Mouse (Mus musculus): ENCODE measurements at regions not wholly inside any gene's neighbourhood (a gene's known extent, or its start where the extent isn't known, plus 50 kb on each side); places are given as distances from the start of the nearest gene placed in this dataset.
A peak's percentile ranks its signal among the peaks of the same experiment; 100 is the strongest.

DNA sequence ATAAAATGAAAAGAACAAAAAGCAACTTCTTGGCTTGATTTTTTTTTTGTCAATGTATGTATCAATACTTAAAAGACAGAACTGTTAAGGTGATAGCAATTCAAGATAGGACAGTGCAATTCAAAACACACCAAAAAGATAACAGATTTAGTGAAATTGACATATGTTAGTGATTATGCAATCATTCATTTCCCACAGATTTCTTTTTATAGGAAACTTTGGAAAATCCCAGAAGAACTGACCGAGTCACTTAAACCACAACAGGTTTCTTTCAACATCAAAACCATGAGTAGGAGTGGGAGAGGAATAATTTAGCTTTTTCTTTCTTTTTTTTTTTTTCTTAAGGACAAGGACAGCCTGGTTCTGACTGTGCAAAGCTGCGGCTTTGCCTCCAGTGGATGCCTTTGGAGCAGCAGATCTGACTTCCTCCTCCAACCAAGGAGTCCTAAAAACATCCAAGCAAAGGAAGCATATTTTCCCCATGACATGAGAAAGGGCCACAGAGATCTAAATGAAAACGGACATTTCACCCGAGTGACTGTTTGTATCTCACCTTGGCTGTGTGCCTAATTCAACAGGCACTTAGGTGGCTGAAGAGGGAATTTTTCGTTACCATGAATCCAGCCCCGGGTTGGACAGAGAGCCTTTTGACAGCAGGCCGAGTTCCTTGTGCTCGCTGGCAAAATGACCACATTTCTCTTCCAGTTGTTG lies 463.8 kb upstream of the Zeb2 start:
- DNase-seq: peak; percentile 23
- Histone ChIP-seq H3K4me3 (ENCODE audit: insufficient read depth, low read depth, low read length) (no peak overlapping the region), H3K4me1 (ENCODE audit: control insufficient read depth, insufficient read depth, low read length) (no peaks in the 10 kb centered on the region), H3K36me3 (ENCODE audit: control insufficient read depth, insufficient read depth, low read length) (no peaks in the 10 kb centered on the region), H3K27me3 (replicated peaks; ENCODE audit: control insufficient read depth, insufficient read depth, low read length) (no peaks in the 10 kb centered on the region), H3K27ac (ENCODE audit: insufficient read depth, low read depth, low read length) (peak overlapping the region; percentile 52; the same call in 1 of the 2 replicates)
- TF ChIP-seq CTCF (conservative IDR thresholded peaks at IDR 0.05; ENCODE audit: insufficient read depth, insufficient read length, low read depth, low read length) (no peak), POLR2A (IDR thresholded peaks at IDR 0.05; ENCODE audit: low read depth, low read length) (no peak)
- 49% methylated on average over 8 of the region's 8 CpGs for WGBS

DNA sequence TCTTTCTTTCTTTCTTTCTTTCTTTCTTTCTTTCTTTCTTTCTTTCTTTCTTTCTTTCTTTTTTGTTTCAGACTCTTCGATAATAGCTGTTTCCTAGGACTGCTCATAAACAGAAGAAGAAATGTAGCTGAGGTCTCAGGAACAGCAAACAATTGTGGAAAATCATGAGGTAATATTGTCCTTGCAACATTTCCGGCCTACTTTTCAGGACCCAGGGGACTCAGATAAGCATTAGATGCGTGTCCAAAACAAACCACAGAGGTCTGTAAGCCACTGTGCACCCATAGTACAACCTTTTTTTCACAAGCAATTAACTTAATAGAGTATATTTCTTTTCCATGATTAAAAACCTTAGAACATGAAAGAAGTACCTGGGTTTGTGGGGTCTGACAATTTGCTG lies 455.7 kb upstream of the Zeb2 start:
- no peaks in the 10 kb centered on the region for H3K27me3 ChIP-seq (replicated peaks; ENCODE audit: control insufficient read depth, insufficient read depth, low read length)
- WGBS: 79% methylated on average over 3 of the region's 3 CpGs
- DNase-seq: peak; percentile 51
- no peaks in the 10 kb centered on the region for H3K4me1 ChIP-seq (ENCODE audit: control insufficient read depth, insufficient read depth, low read length)
- H3K4me3 ChIP-seq (ENCODE audit: insufficient read depth, low read depth, low read length): no peak overlapping the region
- H3K36me3 ChIP-seq (ENCODE audit: control insufficient read depth, insufficient read depth, low read length): no peaks in the 10 kb centered on the region
- no peak overlapping the region for H3K27ac ChIP-seq (ENCODE audit: insufficient read depth, low read depth, low read length)
- no peak for TF ChIP-seq CTCF (conservative IDR thresholded peaks at IDR 0.05; ENCODE audit: insufficient read depth, insufficient read length, low read depth, low read length)
- TF ChIP-seq POLR2A (IDR thresholded peaks at IDR 0.05; ENCODE audit: low read depth, low read length): no peak

- WGBS: 70% methylated on average over 4 of the region's 4 CpGs
- no peaks in the 10 kb centered on the region for H3K4me1 ChIP-seq (ENCODE audit: control insufficient read depth, insufficient read depth, low read length)
- no peak overlapping the region for H3K4me3 ChIP-seq (ENCODE audit: insufficient read depth, low read depth, low read length)
- TF ChIP-seq CTCF (conservative IDR thresholded peaks at IDR 0.05; ENCODE audit: insufficient read depth, insufficient read length, low read depth, low read length) (no peak), POLR2A (IDR thresholded peaks at IDR 0.05; ENCODE audit: low read depth, low read length) (no peak)
- H3K27me3 ChIP-seq (replicated peaks; ENCODE audit: control insufficient read depth, insufficient read depth, low read length): no peaks in the 10 kb centered on the region
- H3K36me3 ChIP-seq (ENCODE audit: control insufficient read depth, insufficient read depth, low read length): no peaks in the 10 kb centered on the region
- DNase-seq: no peak
- no peak overlapping the region for H3K27ac ChIP-seq (ENCODE audit: insufficient read depth, low read depth, low read length)
Measured at GRCm38 (mm10) chr2:45554707-45555106, 437.5 kb upstream of the Zeb2 start.

GRCm38 (mm10) chr2:45541394-45541793 lies 424.2 kb upstream of the Zeb2 start:
- no peaks in the 10 kb centered on the region for H3K27me3 ChIP-seq (replicated peaks; ENCODE audit: control insufficient read depth, insufficient read depth, low read length)
- TF ChIP-seq CTCF (conservative IDR thresholded peaks at IDR 0.05; ENCODE audit: insufficient read depth, insufficient read length, low read depth, low read length): no peak
- DNase-seq: no peak
- H3K27ac ChIP-seq (ENCODE audit: insufficient read depth, low read depth, low read length): no peak overlapping the region
- no peak overlapping the region for H3K4me3 ChIP-seq (ENCODE audit: insufficient read depth, low read depth, low read length)
- no peaks in the 10 kb centered on the region for H3K4me1 ChIP-seq (ENCODE audit: control insufficient read depth, insufficient read depth, low read length)
- 93% methylated on average over 3 of the region's 3 CpGs for WGBS
- no peaks in the 10 kb centered on the region for H3K36me3 ChIP-seq (ENCODE audit: control insufficient read depth, insufficient read depth, low read length)

DNA sequence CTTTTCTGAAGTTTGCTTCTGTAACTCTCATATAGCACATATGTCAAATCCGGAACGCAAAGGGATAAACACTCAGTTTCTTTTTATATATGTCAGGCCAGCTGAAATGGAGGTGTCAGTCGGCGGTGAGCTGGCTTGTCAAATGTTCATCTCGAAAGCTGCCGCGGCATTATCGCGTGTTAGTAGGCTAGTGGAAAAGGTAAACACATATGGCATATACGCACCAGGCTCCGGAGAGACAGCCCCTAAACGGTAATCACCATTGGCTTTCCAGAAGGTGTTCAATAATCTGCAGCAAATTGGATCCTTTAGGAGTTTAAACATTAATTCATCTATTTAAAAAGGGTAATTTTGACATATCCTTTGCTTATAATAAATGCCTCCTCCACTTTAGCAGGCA lies 421.8 kb upstream of the Zeb2 start:
- TF ChIP-seq CTCF (conservative IDR thresholded peaks at IDR 0.05; ENCODE audit: insufficient read depth, insufficient read length, low read depth, low read length) (no peak), POLR2A (IDR thresholded peaks at IDR 0.05; ENCODE audit: low read depth, low read length) (no peak)
- H3K4me3 ChIP-seq (ENCODE audit: insufficient read depth, low read depth, low read length): no peak overlapping the region
- WGBS: 94% methylated on average over 12 of the region's 12 CpGs
- H3K36me3 ChIP-seq (ENCODE audit: control insufficient read depth, insufficient read depth, low read length): no peaks in the 10 kb centered on the region
- no peak overlapping the region for H3K27ac ChIP-seq (ENCODE audit: insufficient read depth, low read depth, low read length)
- DNase-seq: no peak
- no peaks in the 10 kb centered on the region for H3K4me1 ChIP-seq (ENCODE audit: control insufficient read depth, insufficient read depth, low read length)
- no peaks in the 10 kb centered on the region for H3K27me3 ChIP-seq (replicated peaks; ENCODE audit: control insufficient read depth, insufficient read depth, low read length)

- DNase-seq: no peak
Measured at GRCm38 (mm10) chr2:45537722-45538121, 420.5 kb upstream of the Zeb2 start.

DNA sequence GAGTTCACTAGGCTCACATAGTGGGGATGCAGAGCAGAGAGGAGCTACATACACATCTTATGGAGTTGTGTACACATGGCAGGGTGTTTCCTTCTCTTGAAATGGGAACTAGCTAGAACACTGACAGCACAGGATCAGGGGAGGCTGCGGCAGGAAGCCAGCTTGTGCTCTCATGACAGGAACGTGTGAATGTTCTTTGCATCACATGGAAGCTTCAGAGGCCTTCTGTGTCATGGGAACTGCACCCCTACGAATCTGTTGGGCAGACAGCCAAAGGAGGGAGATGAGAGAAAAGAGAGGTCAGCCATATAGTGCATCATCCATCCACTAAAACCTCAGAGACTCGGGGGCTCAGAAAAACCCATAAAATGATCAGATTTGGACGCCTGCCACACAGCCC lies 417.6 kb upstream of the Zeb2 start:
- Histone ChIP-seq H3K4me3 (ENCODE audit: insufficient read depth, low read depth, low read length) (no peak overlapping the region), H3K27ac (ENCODE audit: insufficient read depth, low read depth, low read length) (no peak overlapping the region), H3K4me1 (ENCODE audit: control insufficient read depth, insufficient read depth, low read length) (no peaks in the 10 kb centered on the region), H3K36me3 (ENCODE audit: control insufficient read depth, insufficient read depth, low read length) (no peaks in the 10 kb centered on the region), H3K27me3 (replicated peaks; ENCODE audit: control insufficient read depth, insufficient read depth, low read length) (no peaks in the 10 kb centered on the region)
- 64% methylated on average over 5 of the region's 5 CpGs for whole genome bisulfite sequencing
- no peak for DNase-seq
- TF ChIP-seq CTCF (conservative IDR thresholded peaks at IDR 0.05; ENCODE audit: insufficient read depth, insufficient read length, low read depth, low read length) (no peak), POLR2A (IDR thresholded peaks at IDR 0.05; ENCODE audit: low read depth, low read length) (no peak)

More at GRCm38 (mm10) chr2:45537722-45538121, 420.5 kb upstream of the Zeb2 start:
- H3K27ac ChIP-seq (ENCODE audit: insufficient read depth, low read depth, low read length): no peak overlapping the region
- TF ChIP-seq POLR2A (IDR thresholded peaks at IDR 0.05; ENCODE audit: low read depth, low read length): no peak
- TF ChIP-seq CTCF (conservative IDR thresholded peaks at IDR 0.05; ENCODE audit: insufficient read depth, insufficient read length, low read depth, low read length): no peak
- no peaks in the 10 kb centered on the region for H3K36me3 ChIP-seq (ENCODE audit: control insufficient read depth, insufficient read depth, low read length)
- H3K4me1 ChIP-seq (ENCODE audit: control insufficient read depth, insufficient read depth, low read length): no peaks in the 10 kb centered on the region
- no peaks in the 10 kb centered on the region for H3K27me3 ChIP-seq (replicated peaks; ENCODE audit: control insufficient read depth, insufficient read depth, low read length)
- no peak overlapping the region for H3K4me3 ChIP-seq (ENCODE audit: insufficient read depth, low read depth, low read length)
- WGBS: 89% methylated on average over 7 of the region's 7 CpGs

Data from kidney, adult 2 months (tissue).